Mouse (Mus musculus) hematopoietic multipotent progenitor cell, adult 10-12 weeks (in vitro differentiated cells): ENCODE data around the gene Rgs5. TPM values are rescaled to one million over a fixed set of nuclear protein-coding genes. Genes with fewer than 3 reads are reported as not detected.

Experiments
- polyA plus RNA-seq: library from polyadenylated mRNA; stranded (reverse); fragments of >175 nt; gene quantifications from 2 replicates; pipeline ENCODE4 v1.2.3, GENCODE M21; 2012; ENCODE audit warnings: low replicate concordance

The Rgs5 gene
- not detected in 2 replicates for polyA plus RNA-seq

GRCm38 (mm10) chr1:169655256-169655655 lies at the start of gene Rgs5:
Rgs5 (plus strand) TSS chr1:169655501.

Other genes starting within 250 kb of the Rgs5 start
- 0.11 and 1.1 TPM in 2 replicates for gene Nuf2, start 124.0 kb upstream of the Rgs5 start, polyA plus RNA-seq
- gene Rgs4, start 92.1 kb downstream of the Rgs5 start, polyA plus RNA-seq: not detected in 2 replicates